Mouse (Mus musculus) left cerebral cortex, adult 2 months (tissue): ENCODE data around the gene Txlna. TPM values are rescaled to one million over a fixed set of nuclear protein-coding genes. Genes with fewer than 3 reads are reported as not detected.

Experiments
- DNase-seq, 2 experiments: peaks; one replicate each; pipeline ENCODE4 v3.0.0; 2021 to 2022; ENCODE audit warnings: low spot score in 2 of 2, mixed read lengths in 1 of 2; ENCODE audit errors: extremely low spot score in 1 of 2
- H3K27ac ChIP-seq: fragments of 200-600 bp; 2 replicates; pipeline ENCODE4 v1.8.1; 2022
- H3K4me3 ChIP-seq: fragments of 200-600 bp; 2 replicates; pipeline ENCODE4 v1.8.1; 2022
- CTCF ChIP-seq: fragments of 200-600 bp; IDR thresholded peaks from 2 replicates; pipeline ENCODE4 v1.8.1; 2022; ENCODE audit warnings: antibody characterized with exemption, mild to moderate bottlenecking, moderate library complexity
- intact Hi-C: fragments of 180-260 bp; cut with DNase I; formaldehyde crosslinking; loops from one replicate; pipeline ENCODE4 v1.15.1; 2025
- total RNA-seq, 2 experiments: library from RNA; stranded (reverse); gene quantifications; 2 replicates each; pipeline ENCODE4 v1.2.3; 2021

Gene Txlna
- total RNA-seq, 2 experiments from 2014 or later: 42.1 to 52.1 TPM

- no peak for TF ChIP-seq CTCF
- H3K27ac ChIP-seq: peak overlapping the region; percentile 97
- intact Hi-C loops: loop anchor here (2.0 kb wide), 1 partner anchor 16 kb away; the partner anchor contains the start of gene Txlna
- peak; percentile 82 to 86 for DNase-seq
- peak overlapping the region; percentile 80 for H3K4me3 ChIP-seq
These were observed 16.4 kb downstream of the Txlna start for GRCm38 (mm10) chr4:129624281-129625028.

GRCm38 (mm10) chr4:129623681-129624091 is 17.2 kb downstream of the Txlna start, which contains the start of gene Ccdc28b:
TSS of gene Ccdc28b (minus strand) at chr4:129623947.
- Histone ChIP-seq H3K4me3 (peak within 1 kb of the TSS; percentile 80), H3K27ac (peak within 1 kb of the TSS; percentile 97)
- peak; percentile 55 to 56 for DNase-seq
- intact Hi-C loops: loop anchor here (2.0 kb wide), 1 partner anchor 17 kb away; the partner anchor contains the start of gene Txlna
- TF ChIP-seq CTCF: no peak

- no peak for TF ChIP-seq CTCF
- intact Hi-C loops: no loop called here
- H3K27ac ChIP-seq: peak overlapping the region; percentile 97
These were observed 17.9 kb downstream of the Txlna start for GRCm38 (mm10) chr4:129622803-129623535.

GRCm38 (mm10) chr4:129622120-129622802 is 18.6 kb downstream of the Txlna start:
- H3K27ac ChIP-seq: peak overlapping the region; percentile 97
- intact Hi-C loops: no loop called here
- TF ChIP-seq CTCF: no peak; the same call in 1 of the 2 replicates
- DNase-seq: no peak
- H3K4me3 ChIP-seq: peak overlapping the region; percentile 80

More at GRCm38 (mm10) chr4:129622803-129623535, 17.9 kb downstream of the Txlna start:
- peak overlapping the region; percentile 80 for H3K4me3 ChIP-seq
- no peak for DNase-seq

- no peak for TF ChIP-seq CTCF
- H3K27ac ChIP-seq: peak overlapping the region; percentile 97
- intact Hi-C loops: no loop called here
- H3K4me3 ChIP-seq: peak overlapping the region; percentile 80
- no peak for DNase-seq
These were observed 19.5 kb downstream of the Txlna start for GRCm38 (mm10) chr4:129621283-129621841.

- intact Hi-C loops: no loop called here
- H3K27ac ChIP-seq: peak overlapping the region; percentile 30
- DNase-seq: no peak
- no peak for TF ChIP-seq CTCF
- H3K4me3 ChIP-seq: no peak overlapping the region; the same call in none of the 2 replicates
These were observed 20.2 kb downstream of the Txlna start for GRCm38 (mm10) chr4:129620419-129621282.

GRCm38 (mm10) chr4:129618786-129619691 is 21.8 kb downstream of the Txlna start, which contains the start of gene Iqcc:
TSS of gene Iqcc (minus strand) at chr4:129619099.
- no peak for TF ChIP-seq CTCF
- intact Hi-C loops: no loop called here
- H3K4me3 ChIP-seq: peak within 1 kb of the TSS; percentile 73
- DNase-seq: peak; percentile 96 to 97
- peak within 1 kb of the TSS; percentile 99 for H3K27ac ChIP-seq

GRCm38 (mm10) chr4:129618031-129618430 is 22.8 kb downstream of the Txlna start:
- peak overlapping the region; percentile 73 for H3K4me3 ChIP-seq
- no peak for TF ChIP-seq CTCF
- H3K27ac ChIP-seq: peak overlapping the region; percentile 99
- intact Hi-C loops: no loop called here
- no peak for DNase-seq

- intact Hi-C loops: no loop called here
- TF ChIP-seq CTCF: no peak
- no peak for DNase-seq
- no peak overlapping the region for H3K27ac ChIP-seq
- no peak overlapping the region for H3K4me3 ChIP-seq
These were observed 23.7 kb downstream of the Txlna start for GRCm38 (mm10) chr4:129617121-129617641.
